Mouse (Mus musculus) intestine, embryonic 14.5 days (tissue): ENCODE measurements around the gene 1700001L19Rik. TPM values are rescaled to one million over a fixed set of nuclear protein-coding genes. Genes with fewer than 3 reads are reported as not detected.
A peak's percentile ranks its signal among the peaks of the same experiment; 100 is the strongest.

Source experiments
- ATAC-seq: fragments of 200-750 bp; cut with Nextera tagmentation; replicated peaks from 2 replicates; pipeline ENCODE4 v1.8.0; 2017; ENCODE audit warnings: low read depth, moderate number of reproducible peaks, moderate TSS enrichment, moderate library complexity; ENCODE audit not compliant: low FRiP score, low TSS enrichment
- DNase-seq: peaks from one replicate; pipeline ENCODE4 v3.0.0-alpha.2; 2018; ENCODE audit warnings: low spot score
- H3K27ac ChIP-seq: fragments of 300-500 bp; sonication (generic); 2 replicates; pipeline ENCODE4 v1.5.1; 2014; ENCODE audit warnings: low read depth, mild to moderate bottlenecking, control low read depth
- H3K27me3 ChIP-seq: fragments of 300-500 bp; sonication (generic); replicated peaks from 2 replicates; pipeline ENCODE4 v1.6.1; 2014; ENCODE audit warnings: low read length, control low read depth; ENCODE audit not compliant: control insufficient read depth, insufficient read depth
- H3K36me3 ChIP-seq: fragments of 300-500 bp; sonication (generic); 2 replicates; pipeline ENCODE4 v1.6.1; 2014; ENCODE audit warnings: low read length, control low read depth; ENCODE audit not compliant: control insufficient read depth, insufficient read depth
- H3K4me1 ChIP-seq: fragments of 300-500 bp; sonication (generic); replicated peaks from 2 replicates; pipeline ENCODE4 v1.6.1; 2014; ENCODE audit warnings: low read length, control low read depth, mixed read lengths; ENCODE audit not compliant: control insufficient read depth, insufficient read depth
- H3K4me2 ChIP-seq: fragments of 300-500 bp; sonication (generic); 2 replicates; pipeline ENCODE4 v1.6.1; 2014; ENCODE audit warnings: low read length
- H3K4me3 ChIP-seq: fragments of 300-500 bp; sonication (generic); 2 replicates; pipeline ENCODE4 v1.5.1; 2014; ENCODE audit warnings: low read depth, low read length, control low read depth, mixed read lengths
- H3K9ac ChIP-seq: fragments of 300-500 bp; sonication (generic); 2 replicates; pipeline ENCODE4 v1.6.1; 2014; ENCODE audit warnings: mild to moderate bottlenecking, low read length
- H3K9me3 ChIP-seq: fragments of 300-500 bp; sonication (generic); 2 replicates; pipeline ENCODE4 v1.6.1; 2016; ENCODE audit warnings: low read length, control low read depth; ENCODE audit not compliant: control insufficient read depth
- WGBS: fragments of 180-500 bp; shearing (Covaris S2); extraction: QIAGEN DNeasy Blood & Tissue Kit; methylation state at CpG from one replicate; pipeline ENCODE4 v1.1.7; 2014; 5-methylcytosine and 5-hydroxymethylcytosine counted together
- polyA plus RNA-seq: library from polyadenylated mRNA; unstranded; fragments of >200 nt; fragmentation: Nextera tagmentation; extraction: Ambion mirVana; gene quantifications from 2 replicates; pipeline ENCODE4 v1.2.1, GENCODE M21; 2014

Gene 1700001L19Rik
- polyA plus RNA-seq, 1 experiment from 2014 or later = 0.50 TPM

DNA sequence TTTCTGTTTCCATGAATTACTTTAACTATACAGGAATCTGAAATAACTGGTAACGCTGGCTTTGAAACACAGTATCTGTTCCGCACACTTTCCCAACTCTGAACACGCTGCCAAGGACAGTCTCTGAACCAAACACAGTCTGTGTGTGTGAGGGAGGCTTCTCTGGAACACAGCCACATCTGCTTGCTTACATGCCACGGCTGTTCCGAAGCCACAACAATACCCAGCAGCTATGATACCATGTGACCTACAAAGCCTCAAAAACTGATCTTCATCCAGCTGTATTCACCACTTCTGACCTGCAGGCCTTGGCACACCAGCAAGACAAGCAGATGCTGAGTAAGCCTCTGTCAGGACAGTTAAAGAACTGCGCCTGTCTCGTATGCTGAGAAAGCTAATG is 19.3 kb upstream of the 1700001L19Rik start:
- 92% methylated on average over 7 of the region's 7 CpGs for WGBS
- Histone ChIP-seq H3K4me3 (no peak overlapping the region), H3K9me3 (no peaks in the 10 kb centered on the region), H3K27me3 (no peaks in the 10 kb centered on the region), H3K4me2 (no peak overlapping the region), H3K27ac (no peak overlapping the region), H3K36me3 (peaks cover 43% of the 10 kb centered on the region), H3K4me1 (peaks cover 13% of the 10 kb centered on the region), H3K9ac (no peak overlapping the region)
- no peak for ATAC-seq
- DNase-seq = no peak

DNA sequence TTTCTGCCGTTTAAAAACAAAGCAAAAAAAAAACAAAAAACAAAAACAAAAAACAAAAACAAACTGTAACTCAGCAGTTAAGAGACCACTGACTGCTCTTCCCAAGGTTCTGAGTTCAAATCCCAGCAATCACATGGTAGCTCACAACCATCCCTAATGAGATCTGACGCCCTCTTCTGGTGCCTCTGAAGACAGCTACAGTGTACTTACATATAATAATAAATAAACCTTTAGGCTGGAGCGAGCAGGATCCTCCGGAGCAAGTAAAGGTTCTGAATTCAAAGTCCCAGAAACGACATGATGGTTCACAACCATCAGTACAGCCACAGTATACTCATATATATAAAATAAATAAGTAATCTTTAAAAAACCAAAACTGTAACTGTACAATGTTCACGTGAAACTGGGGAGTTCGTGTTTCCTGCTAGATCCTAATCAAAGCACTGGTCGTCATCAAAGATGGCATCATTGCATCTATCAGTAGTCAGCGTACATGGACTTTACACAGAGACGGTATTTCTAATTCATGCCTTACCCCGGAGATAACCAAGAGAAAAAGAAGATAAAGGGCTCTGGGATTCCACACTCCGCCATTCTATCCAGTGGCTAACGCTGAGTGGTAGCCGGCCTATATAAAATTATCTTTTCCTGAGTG is 16.0 kb upstream of the 1700001L19Rik start:
- DNase-seq (no peak), ATAC-seq (peak; percentile 26)
- H3K36me3 ChIP-seq = peaks cover 56% of the 10 kb centered on the region
- H3K9ac ChIP-seq = peak overlapping the region; percentile 74
- peaks cover 8% of the 10 kb centered on the region for H3K4me1 ChIP-seq
- peak overlapping the region; percentile 66 for H3K4me3 ChIP-seq
- H3K4me2 ChIP-seq = peak overlapping the region; percentile 77
- no peaks in the 10 kb centered on the region for H3K27me3 ChIP-seq
- peak overlapping the region; percentile 76 for H3K27ac ChIP-seq
- 19% methylated on average over 14 of the region's 14 CpGs for WGBS
- no peaks in the 10 kb centered on the region for H3K9me3 ChIP-seq

DNA sequence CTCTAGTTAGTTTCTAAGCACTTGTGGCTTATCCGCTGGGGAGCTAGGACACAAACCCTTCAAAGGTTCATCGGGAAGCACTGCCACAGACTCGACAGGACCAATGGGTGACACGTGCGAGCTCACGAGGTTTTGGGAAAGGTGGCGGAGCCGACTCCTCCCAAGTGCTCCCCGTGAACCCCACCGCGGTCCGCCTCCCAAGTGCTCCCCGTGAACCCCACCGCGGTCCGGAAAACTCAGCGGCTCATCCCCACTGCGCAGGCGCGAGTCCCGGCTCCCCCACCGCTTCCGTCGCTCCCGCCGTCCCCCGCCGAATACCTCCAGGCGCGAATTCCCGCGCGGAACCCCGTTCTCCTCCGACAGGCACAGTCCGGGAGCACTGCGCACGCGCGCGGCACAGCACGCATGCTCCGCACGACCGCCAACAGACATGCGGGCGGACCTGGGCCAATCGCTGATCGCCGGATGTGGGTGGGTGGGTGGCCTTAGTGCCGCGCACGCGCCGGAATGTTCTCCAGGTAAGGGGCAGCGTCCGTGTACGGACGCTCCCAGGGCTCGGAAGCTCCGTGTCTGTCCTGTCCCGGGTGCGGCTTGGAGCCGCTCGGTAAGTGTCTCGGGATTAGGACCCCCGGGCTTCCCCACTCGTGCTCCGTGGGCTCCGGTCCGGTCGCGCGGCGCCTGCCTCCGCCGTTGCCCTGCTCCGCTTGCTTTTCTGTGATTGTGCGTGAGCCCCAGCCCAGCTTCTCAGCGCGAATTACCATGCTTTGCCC is 15.3 kb upstream of the 1700001L19Rik start, which contains the start of the genes Mtrr and Fastkd3:
Gene Mtrr, minus strand, starts transcription at position 403 of the 770 bp plus-strand sequence.
Gene Fastkd3, plus strand, starts transcription at position 488 of the 770 bp plus-strand sequence.
- Histone ChIP-seq H3K4me1 (peaks cover 8% of the 10 kb centered on the region), H3K36me3 (peaks cover 56% of the 10 kb centered on the region), H3K4me2 (peak within 1 kb of the TSS; percentile 77), H3K27ac (peak within 1 kb of the TSS; percentile 77), H3K27me3 (no peaks in the 10 kb centered on the region), H3K9ac (peak within 1 kb of the TSS; percentile 74), H3K4me3 (peak within 1 kb of the TSS; percentile 66), H3K9me3 (no peaks in the 10 kb centered on the region)
- WGBS = under 1% methylated on average over 81 of the region's 81 CpGs
- DNase-seq (peak; percentile 98), ATAC-seq (peak; percentile 100)

DNA sequence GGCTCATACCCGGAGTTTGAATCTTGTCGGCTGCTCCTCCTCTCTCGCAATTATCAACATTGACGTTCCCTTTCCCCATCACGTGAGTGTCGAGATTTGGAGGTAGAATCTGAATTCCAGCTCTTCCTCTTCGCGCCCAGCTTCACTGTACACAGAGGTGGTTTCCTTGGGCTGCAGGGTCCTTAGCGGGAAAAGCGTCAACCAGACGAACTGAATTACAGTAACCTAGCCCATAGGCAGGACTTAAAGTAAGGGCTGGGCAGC is 14.8 kb upstream of the 1700001L19Rik start:
- under 1% methylated on average over 11 of the region's 11 CpGs for WGBS
- no peaks in the 10 kb centered on the region for H3K27me3 ChIP-seq
- ATAC-seq (peak; percentile 10; the same call in 1 of the 2 replicates), DNase-seq (no peak)
- H3K9ac ChIP-seq = peak overlapping the region; percentile 74
- peak overlapping the region; percentile 66 for H3K4me3 ChIP-seq
- no peaks in the 10 kb centered on the region for H3K9me3 ChIP-seq
- H3K4me2 ChIP-seq = peak overlapping the region; percentile 77
- H3K4me1 ChIP-seq = peaks cover 8% of the 10 kb centered on the region
- H3K36me3 ChIP-seq = peaks cover 56% of the 10 kb centered on the region
- peak overlapping the region; percentile 77 for H3K27ac ChIP-seq

DNA sequence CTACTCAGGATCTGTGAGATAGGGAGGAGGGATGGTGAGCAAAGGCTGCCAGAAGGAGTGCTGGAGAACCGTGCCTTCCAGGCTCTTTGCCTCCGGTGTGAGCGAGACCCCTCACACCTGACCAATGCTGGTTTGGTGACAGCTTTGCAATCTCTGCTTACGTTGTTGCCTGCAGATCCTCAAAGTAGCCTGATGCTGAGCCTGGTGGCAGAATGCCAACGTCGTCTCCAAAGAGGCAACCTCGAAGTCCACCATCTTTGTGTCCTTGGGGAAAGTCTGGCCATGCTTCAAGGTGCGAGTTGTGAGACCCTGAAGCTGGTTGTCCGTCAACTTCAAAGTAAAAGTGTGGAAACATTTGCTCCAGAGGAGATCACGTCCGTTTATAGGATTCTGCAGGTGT is 13.3 kb upstream of the 1700001L19Rik start:
- 92% methylated on average over 11 of the region's 11 CpGs for WGBS
- DNase-seq (no peak), ATAC-seq (no peak)
- peaks cover 8% of the 10 kb centered on the region for H3K4me1 ChIP-seq
- H3K4me2 ChIP-seq = no peak overlapping the region
- no peak overlapping the region for H3K27ac ChIP-seq
- no peaks in the 10 kb centered on the region for H3K27me3 ChIP-seq
- H3K36me3 ChIP-seq = peaks cover 58% of the 10 kb centered on the region
- H3K4me3 ChIP-seq = no peak overlapping the region
- no peak overlapping the region for H3K9ac ChIP-seq
- H3K9me3 ChIP-seq = no peaks in the 10 kb centered on the region

DNA sequence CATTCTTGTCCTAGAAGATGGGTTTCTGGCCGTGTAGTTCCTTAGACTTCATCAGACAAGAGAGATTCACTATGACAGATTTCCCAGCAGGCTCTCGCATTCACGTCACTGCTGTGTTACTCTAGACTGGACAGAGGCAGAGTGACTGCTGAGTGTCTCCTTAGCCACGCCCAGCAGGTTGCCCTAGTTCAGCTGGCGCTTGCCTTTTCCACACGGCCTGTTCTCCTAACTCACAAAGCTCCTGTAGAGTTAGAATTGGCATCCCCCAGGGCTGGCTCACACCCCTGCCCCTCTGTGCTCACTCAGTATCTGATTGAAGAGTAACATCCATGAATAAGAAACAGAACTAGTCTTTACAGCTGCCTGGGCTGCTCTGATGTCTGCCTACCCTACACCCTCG is 11.8 kb upstream of the 1700001L19Rik start:
- peaks cover 8% of the 10 kb centered on the region for H3K4me1 ChIP-seq
- H3K4me2 ChIP-seq = no peak overlapping the region
- no peaks in the 10 kb centered on the region for H3K9me3 ChIP-seq
- no peak for ATAC-seq
- no peak for DNase-seq
- no peaks in the 10 kb centered on the region for H3K27me3 ChIP-seq
- H3K4me3 ChIP-seq = no peak overlapping the region
- no peak overlapping the region for H3K27ac ChIP-seq
- WGBS = 85% methylated on average over 7 of the region's 7 CpGs
- no peak overlapping the region for H3K9ac ChIP-seq
- peaks cover 68% of the 10 kb centered on the region for H3K36me3 ChIP-seq

DNA sequence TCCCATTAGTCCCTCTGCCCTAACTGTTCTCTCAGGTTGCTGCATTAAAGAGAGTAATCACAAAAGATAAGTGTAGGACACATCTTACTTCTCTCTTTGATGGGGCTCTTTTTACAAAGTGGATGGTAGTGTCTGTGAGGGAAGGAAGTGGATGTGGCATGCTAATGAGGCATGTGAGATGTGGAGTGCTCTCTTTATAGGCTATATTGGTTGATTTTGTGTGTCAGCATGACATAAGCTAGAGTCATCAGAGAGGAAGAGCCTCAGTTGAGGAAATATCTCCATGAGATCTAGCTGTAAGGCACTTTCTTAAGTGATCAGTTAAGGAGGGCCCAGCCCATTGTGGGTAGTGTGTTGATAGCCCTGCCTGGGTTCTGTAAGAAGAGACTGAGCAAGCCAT is 8.9 kb upstream of the 1700001L19Rik start:
- no peak for ATAC-seq
- Histone ChIP-seq H3K9ac (no peak overlapping the region), H3K4me3 (no peak overlapping the region), H3K9me3 (no peaks in the 10 kb centered on the region), H3K27me3 (no peaks in the 10 kb centered on the region), H3K27ac (no peak overlapping the region), H3K4me1 (peaks cover under 1% of the 10 kb centered on the region; the same call in 1 of the 2 replicates), H3K4me2 (no peak overlapping the region), H3K36me3 (peaks cover 96% of the 10 kb centered on the region)
- DNase-seq = no peak

DNA sequence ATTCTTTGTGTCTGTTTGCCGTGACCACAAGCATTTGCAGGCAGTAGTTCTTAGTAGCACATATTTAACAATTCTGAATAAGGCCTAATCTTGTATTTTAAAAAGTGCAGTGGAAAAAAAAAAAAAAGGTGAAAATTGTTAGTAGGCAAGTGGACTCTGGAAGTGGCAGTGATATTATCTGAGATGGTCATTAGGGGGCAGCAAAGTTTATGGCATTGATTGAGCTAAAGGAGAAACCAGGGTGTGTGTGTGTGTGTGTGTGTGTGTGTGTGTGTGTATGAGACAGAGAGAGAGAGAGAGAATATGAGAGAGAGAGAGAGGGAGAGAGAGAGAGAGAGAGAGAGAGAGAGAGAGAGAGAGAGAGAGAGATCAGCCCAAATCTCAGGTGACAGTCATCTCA is 3.4 kb upstream of the 1700001L19Rik start:
- DNase-seq (no peak), ATAC-seq (no peak)
- Histone ChIP-seq H3K9ac (no peak overlapping the region), H3K4me2 (no peak overlapping the region), H3K36me3 (peaks cover 45% of the 10 kb centered on the region), H3K4me3 (no peak overlapping the region), H3K4me1 (no peaks in the 10 kb centered on the region), H3K27ac (no peak overlapping the region), H3K9me3 (no peaks in the 10 kb centered on the region), H3K27me3 (no peaks in the 10 kb centered on the region)
- 79% methylated on average over 1 of the region's 1 CpGs for WGBS
